Mouse (Mus musculus) myocyte (in vitro differentiated cells): ENCODE measurements at regions not wholly inside any gene's neighbourhood (a gene's known extent, or its start where the extent isn't known, plus 50 kb on each side); places are given as distances from the start of the nearest gene placed in this dataset.

Experiments used
- E2F4 ChIP-seq: IDR thresholded peaks from one replicate; pipeline ENCODE4 v1.6.1; 2011; ENCODE audit warnings: mild to moderate bottlenecking, control low read depth, moderate library complexity; ENCODE audit not compliant: insufficient read depth
- MYOG ChIP-seq, 3 experiments: IDR thresholded peaks; one replicate each; pipeline ENCODE4 v1.6.1; 2011; ENCODE audit warnings: control low read depth in 2 of 3, low read depth in 2 of 3, mild to moderate bottlenecking in 2 of 3; ENCODE audit not compliant: insufficient read length in 2 of 3, control insufficient read depth in 1 of 3, insufficient read depth in 1 of 3
- POLR2A ChIP-seq: IDR thresholded peaks from one replicate; pipeline ENCODE4 v1.6.1; 2011; ENCODE audit warnings: low read depth, mild to moderate bottlenecking, control low read depth, moderate library complexity; ENCODE audit not compliant: insufficient read length
- POLR2AphosphoS2 ChIP-seq: IDR thresholded peaks from one replicate; pipeline ENCODE4 v1.6.1; 2011; ENCODE audit warnings: low read depth, control low read depth; ENCODE audit not compliant: insufficient read length
- TCF12 ChIP-seq: IDR thresholded peaks from one replicate; pipeline ENCODE4 v1.6.1; 2011; ENCODE audit warnings: mild to moderate bottlenecking, control low read depth; ENCODE audit not compliant: poor library complexity, insufficient read depth, severe bottlenecking
- USF1 ChIP-seq: IDR thresholded peaks from one replicate; pipeline ENCODE4 v1.6.1; 2011; ENCODE audit warnings: low read depth, mild to moderate bottlenecking, control low read depth, moderate library complexity

DNA sequence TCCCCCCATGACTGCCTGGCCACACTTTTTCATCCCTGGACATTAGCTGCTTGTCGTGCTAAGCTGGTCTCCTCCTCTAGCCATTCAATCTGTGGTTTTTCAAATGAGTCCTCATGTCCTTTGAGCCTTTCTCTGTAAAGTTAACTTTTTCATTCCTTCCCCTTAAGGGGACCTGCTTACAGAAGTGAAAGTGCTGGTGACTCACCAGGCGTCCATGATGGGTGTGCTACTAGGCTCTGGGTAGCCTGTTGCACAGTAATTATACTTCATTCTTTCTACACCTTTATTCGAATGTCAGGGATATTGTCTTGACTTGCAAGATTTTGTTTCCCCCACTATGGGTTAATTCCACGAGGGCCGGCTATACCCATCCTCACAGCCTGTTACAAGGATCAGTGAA lies 63.2 kb downstream of the Gm26897 start:
- no peak for TF ChIP-seq USF1
- no peak for TF ChIP-seq MYOG (IDR thresholded peaks at IDR 0.05; ENCODE audit: control insufficient read depth in 1 of 3, insufficient read depth in 1 of 3, insufficient read length in 2 of 3, low read depth in 2 of 3)
- no peak for TF ChIP-seq TCF12
- TF ChIP-seq POLR2A: no peak
- no peak for TF ChIP-seq E2F4
- TF ChIP-seq POLR2AphosphoS2: no peak
